Mouse (Mus musculus) bone marrow macrophage, adult 2 months (primary cell): ENCODE measurements around the gene Rasgef1b.

Experiments
- CTCF ChIP-seq: IDR thresholded peaks from 2 replicates; pipeline ENCODE4 v1.5.1; 2012; ENCODE audit warnings: low read depth, mild to moderate bottlenecking, low read length, moderate library complexity
- POLR2A ChIP-seq: IDR thresholded peaks from 2 replicates; pipeline ENCODE4 v1.6.1; 2012; ENCODE audit warnings: mild to moderate bottlenecking, low read depth, low read length, borderline replicate concordance

- TF ChIP-seq POLR2A, result no peak
- no peak for TF ChIP-seq CTCF
Observed at GRCm38 (mm10) chr5:99723941-99724340, 4.9 kb downstream of the Rasgef1b start.
